Mouse (Mus musculus): ENCODE data around the gene Msl3. TPM values are rescaled to one million over a fixed set of nuclear protein-coding genes. Genes with fewer than 3 reads are reported as not detected.

Msl3 gene
- polyA plus RNA-seq, 1 experiment from 2014 or later, result 15.3 TPM

- Histone ChIP-seq H3K9ac (no peak overlapping the region), H3K4me3 (replicated peaks) (no peak overlapping the region), H3K27me3 (no peaks in the 10 kb centered on the region), H3K4me1 (replicated peaks) (no peaks in the 10 kb centered on the region), H3K36me3 (replicated peaks) (peaks cover 16% of the 10 kb centered on the region), H3K9me3 (replicated peaks) (no peaks in the 10 kb centered on the region), H3K4me2 (no peak overlapping the region), H3K27ac (replicated peaks) (no peak overlapping the region)
- ATAC-seq (ENCODE audit: insufficient read depth), result no peak
- 55% methylated on average over 3 of the region's 3 CpGs for WGBS (ENCODE audit: insufficient replicate concordance)
Observed at GRCm38 (mm10) chrX:168647746-168648145, 26.0 kb downstream of the Msl3 start.

GRCm38 (mm10) chrX:168643451-168643850 is 30.2 kb downstream of the Msl3 start:
- WGBS (ENCODE audit: insufficient replicate concordance), result 66% methylated on average over 1 of the region's 1 CpGs
- ATAC-seq (ENCODE audit: insufficient read depth), result no peak

GRCm38 (mm10) chrX:168639556-168640356 is 33.9 kb downstream of the Msl3 start:
- peak overlapping the region; percentile 54 for H3K4me2 ChIP-seq
- H3K36me3 ChIP-seq (replicated peaks), result no peaks in the 10 kb centered on the region
- H3K9ac ChIP-seq, result no peak overlapping the region
- 15% methylated on average over 11 of the region's 11 CpGs for WGBS (ENCODE audit: insufficient replicate concordance)
- ATAC-seq (ENCODE audit: insufficient read depth), result peak; percentile 47; the same call in 1 of the 2 replicates
- H3K4me3 ChIP-seq (replicated peaks), result peak overlapping the region; percentile 49
- H3K9me3 ChIP-seq (replicated peaks), result no peaks in the 10 kb centered on the region
- H3K27ac ChIP-seq (replicated peaks), result no peak overlapping the region
- H3K4me1 ChIP-seq (replicated peaks), result no peaks in the 10 kb centered on the region
- no peaks in the 10 kb centered on the region for H3K27me3 ChIP-seq

More at GRCm38 (mm10) chrX:168643451-168643850, 30.2 kb downstream of the Msl3 start:
- no peaks in the 10 kb centered on the region for H3K36me3 ChIP-seq (replicated peaks)
- no peak overlapping the region for H3K4me3 ChIP-seq (replicated peaks)
- H3K27me3 ChIP-seq, result no peaks in the 10 kb centered on the region
- H3K4me2 ChIP-seq, result no peak overlapping the region
- no peak overlapping the region for H3K9ac ChIP-seq
- no peak overlapping the region for H3K27ac ChIP-seq (replicated peaks)
- H3K9me3 ChIP-seq (replicated peaks), result no peaks in the 10 kb centered on the region
- no peaks in the 10 kb centered on the region for H3K4me1 ChIP-seq (replicated peaks)

Other genes starting within 250 kb of the Msl3 start
- not detected in 2 replicates for gene Frmpd4, start 96.7 kb downstream of the Msl3 start, polyA plus RNA-seq (2015; fragmentation: Nextera tagmentation; extraction: Ambion mirVana)
- gene Arhgap6, start 121.2 kb upstream of the Msl3 start, polyA plus RNA-seq (2015; fragmentation: Nextera tagmentation; extraction: Ambion mirVana), result 1.9 and 2.0 TPM in 2 replicates

All from liver, embryonic 15.5 days (tissue).